Mouse (Mus musculus): ENCODE data around the gene Anks6.

DNA sequence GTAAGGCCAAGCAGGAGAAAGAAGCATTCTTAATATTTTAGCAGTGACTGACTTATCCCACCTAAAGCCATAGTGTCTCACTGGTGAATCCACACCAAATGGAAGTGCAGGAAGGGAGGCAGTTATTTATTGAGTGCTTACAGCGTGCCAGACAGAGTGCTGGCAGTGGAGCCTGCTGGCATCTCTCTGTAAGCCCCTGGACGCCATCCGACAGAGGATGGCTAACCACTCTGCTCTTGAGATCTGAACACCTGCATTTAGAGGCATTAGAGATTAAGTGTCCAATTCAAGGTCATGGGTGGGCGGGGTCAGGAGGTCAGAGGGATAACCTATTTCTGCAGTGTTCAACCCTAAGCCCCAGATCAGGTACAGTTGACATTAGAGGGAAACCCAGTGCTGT, 68.4 kb downstream of the Anks6 start:
- TF ChIP-seq CTCF (IDR thresholded peaks at IDR 0.05; ENCODE audit: low read depth) (no peak), EP300 (IDR thresholded peaks at IDR 0.05; ENCODE audit: low read depth) (no peak)

Data from liver, postnatal 0 days (tissue).